Mouse (Mus musculus) neural tube, embryonic 15.5 days (tissue): ENCODE data around the gene Spns2. TPM values are rescaled to one million over a fixed set of nuclear protein-coding genes. Genes with fewer than 3 reads are reported as not detected.

Experiments
- ATAC-seq: fragments of 200-750 bp; cut with Nextera tagmentation; 2 replicates; pipeline ENCODE4 v1.8.0; 2017; ENCODE audit warnings: mild to moderate bottlenecking, moderate TSS enrichment, moderate library complexity; ENCODE audit not compliant: low FRiP score
- H3K27ac ChIP-seq: fragments of 300-500 bp; sonication (generic); replicated peaks from 2 replicates; pipeline ENCODE4 v1.5.1; 2015; ENCODE audit warnings: mild to moderate bottlenecking, inconsistent platforms
- H3K27me3 ChIP-seq: fragments of 300-500 bp; sonication (generic); replicated peaks from 2 replicates; pipeline ENCODE4 v1.6.1; 2015; ENCODE audit warnings: inconsistent platforms
- H3K36me3 ChIP-seq: fragments of 300-500 bp; sonication (generic); 2 replicates; pipeline ENCODE4 v1.6.1; 2015; ENCODE audit warnings: inconsistent platforms
- H3K4me1 ChIP-seq: fragments of 300-500 bp; sonication (generic); 2 replicates; pipeline ENCODE4 v1.6.1; 2015; ENCODE audit warnings: inconsistent platforms
- H3K4me2 ChIP-seq: fragments of 300-500 bp; sonication (generic); 2 replicates; pipeline ENCODE4 v1.6.1; 2015; ENCODE audit warnings: inconsistent platforms, mild to moderate bottlenecking, moderate library complexity
- H3K4me3 ChIP-seq: fragments of 300-500 bp; sonication (generic); replicated peaks from 2 replicates; pipeline ENCODE4 v1.5.1; 2015; ENCODE audit warnings: mild to moderate bottlenecking, inconsistent platforms
- H3K9ac ChIP-seq: fragments of 300-500 bp; sonication (generic); replicated peaks from 2 replicates; pipeline ENCODE4 v1.6.1; 2015; ENCODE audit warnings: mild to moderate bottlenecking, inconsistent platforms
- H3K9me3 ChIP-seq: fragments of 300-500 bp; sonication (generic); replicated peaks from 2 replicates; pipeline ENCODE4 v1.6.1; 2016; ENCODE audit warnings: inconsistent platforms
- WGBS: fragments of 180-500 bp; shearing (Covaris S2); methylation state at CpG from one replicate; pipeline ENCODE4 v1.1.7; 2015; ENCODE audit warnings: mixed read lengths; 5-methylcytosine and 5-hydroxymethylcytosine counted together
- polyA plus RNA-seq: library from polyadenylated mRNA; unstranded; fragments of >200 nt; fragmentation: Nextera tagmentation; extraction: Ambion mirVana; gene quantifications from 2 replicates; pipeline ENCODE4 v1.2.1, GENCODE M21; 2015

Gene Spns2
- polyA plus RNA-seq, 1 experiment from 2014 or later = 12.6 TPM

GRCm38 (mm10) chr11:72471381-72471780 lies 18.3 kb downstream of the Spns2 start:
- H3K9ac ChIP-seq = no peak overlapping the region
- no peak overlapping the region for H3K4me2 ChIP-seq
- 70% methylated on average over 6 of the region's 6 CpGs for WGBS
- H3K4me1 ChIP-seq = peaks cover 36% of the 10 kb centered on the region
- ATAC-seq = no peak
- peaks cover 15% of the 10 kb centered on the region for H3K36me3 ChIP-seq
- H3K27ac ChIP-seq = no peak overlapping the region
- H3K27me3 ChIP-seq = no peaks in the 10 kb centered on the region
- H3K9me3 ChIP-seq = no peaks in the 10 kb centered on the region
- H3K4me3 ChIP-seq = no peak overlapping the region

GRCm38 (mm10) chr11:72470004-72470403 lies 19.7 kb downstream of the Spns2 start:
- Histone ChIP-seq H3K9ac (no peak overlapping the region), H3K4me2 (no peak overlapping the region), H3K36me3 (peaks cover 15% of the 10 kb centered on the region), H3K9me3 (no peaks in the 10 kb centered on the region), H3K4me1 (peaks cover 28% of the 10 kb centered on the region), H3K27ac (no peak overlapping the region), H3K4me3 (no peak overlapping the region), H3K27me3 (no peaks in the 10 kb centered on the region)
- 73% methylated on average over 4 of the region's 4 CpGs for WGBS
- ATAC-seq = no peak

- Histone ChIP-seq H3K4me1 (peaks cover 28% of the 10 kb centered on the region), H3K27me3 (no peaks in the 10 kb centered on the region), H3K4me2 (no peak overlapping the region), H3K4me3 (no peak overlapping the region), H3K9me3 (no peaks in the 10 kb centered on the region), H3K9ac (no peak overlapping the region), H3K27ac (peak overlapping the region; percentile 63), H3K36me3 (peaks cover 11% of the 10 kb centered on the region)
- 29% methylated on average over 5 of the region's 5 CpGs for WGBS
- peak; percentile 56; the same call in 1 of the 2 replicates for ATAC-seq
Observed at GRCm38 (mm10) chr11:72469217-72469616, 20.5 kb downstream of the Spns2 start.

GRCm38 (mm10) chr11:72468525-72468924 lies 21.2 kb downstream of the Spns2 start:
- Histone ChIP-seq H3K4me3 (no peak overlapping the region), H3K36me3 (peaks cover 14% of the 10 kb centered on the region), H3K27ac (peak overlapping the region; percentile 63; the same call in 1 of the 2 replicates), H3K9me3 (no peaks in the 10 kb centered on the region), H3K27me3 (no peaks in the 10 kb centered on the region), H3K9ac (no peak overlapping the region), H3K4me1 (peaks cover 28% of the 10 kb centered on the region), H3K4me2 (no peak overlapping the region)
- 74% methylated on average over 5 of the region's 5 CpGs for WGBS
- ATAC-seq = no peak

GRCm38 (mm10) chr11:72466694-72467507 lies 22.8 kb downstream of the Spns2 start:
- Histone ChIP-seq H3K9me3 (no peaks in the 10 kb centered on the region), H3K4me1 (peaks cover 28% of the 10 kb centered on the region), H3K36me3 (peaks cover 20% of the 10 kb centered on the region), H3K27ac (peak overlapping the region; percentile 48), H3K9ac (no peak overlapping the region), H3K4me2 (no peak overlapping the region), H3K4me3 (no peak overlapping the region), H3K27me3 (no peaks in the 10 kb centered on the region)
- 71% methylated on average over 11 of the region's 11 CpGs for WGBS
- ATAC-seq = no peak

GRCm38 (mm10) chr11:72465978-72466693 lies 23.6 kb downstream of the Spns2 start:
- WGBS = 71% methylated on average over 11 of the region's 11 CpGs
- H3K9ac ChIP-seq = no peak overlapping the region

GRCm38 (mm10) chr11:72464821-72465220 lies 24.9 kb downstream of the Spns2 start:
- Histone ChIP-seq H3K27me3 (no peaks in the 10 kb centered on the region), H3K4me2 (no peak overlapping the region), H3K27ac (no peak overlapping the region), H3K4me1 (peaks cover 21% of the 10 kb centered on the region), H3K9ac (no peak overlapping the region), H3K9me3 (no peaks in the 10 kb centered on the region), H3K4me3 (no peak overlapping the region), H3K36me3 (peaks cover 30% of the 10 kb centered on the region)
- ATAC-seq = no peak
- 57% methylated on average over 3 of the region's 3 CpGs for WGBS

More at GRCm38 (mm10) chr11:72465978-72466693, 23.6 kb downstream of the Spns2 start:
- Histone ChIP-seq H3K9me3 (no peaks in the 10 kb centered on the region), H3K4me3 (no peak overlapping the region), H3K4me2 (no peak overlapping the region), H3K4me1 (peaks cover 28% of the 10 kb centered on the region), H3K27me3 (no peaks in the 10 kb centered on the region), H3K36me3 (peaks cover 25% of the 10 kb centered on the region), H3K27ac (0 out of 2 replicates have a peak overlapping the region, but pooled peaks have one; percentile 30)
- no peak for ATAC-seq

- Histone ChIP-seq H3K4me3 (no peak overlapping the region), H3K4me1 (peaks cover 6% of the 10 kb centered on the region; the same call in 1 of the 2 replicates), H3K9me3 (no peaks in the 10 kb centered on the region), H3K9ac (no peak overlapping the region), H3K36me3 (peaks cover 50% of the 10 kb centered on the region), H3K4me2 (no peak overlapping the region), H3K27me3 (no peaks in the 10 kb centered on the region), H3K27ac (no peak overlapping the region; the same call in 1 of the 2 replicates)
- ATAC-seq = no peak
- 56% methylated on average over 5 of the region's 5 CpGs for WGBS
Observed at GRCm38 (mm10) chr11:72461500-72461981, 28.2 kb downstream of the Spns2 start.

GRCm38 (mm10) chr11:72458502-72458901 lies 31.2 kb downstream of the Spns2 start:
- ATAC-seq = no peak
- Histone ChIP-seq H3K4me3 (no peak overlapping the region), H3K9ac (no peak overlapping the region), H3K27me3 (no peaks in the 10 kb centered on the region), H3K9me3 (no peaks in the 10 kb centered on the region), H3K27ac (no peak overlapping the region), H3K4me2 (no peak overlapping the region), H3K36me3 (peaks cover 59% of the 10 kb centered on the region), H3K4me1 (0 out of 2 replicates have a peak, but pooled peaks cover 3% of the 10 kb centered on the region)
- WGBS = 81% methylated on average over 3 of the region's 3 CpGs

- Histone ChIP-seq H3K36me3 (peaks cover 58% of the 10 kb centered on the region), H3K27ac (no peak overlapping the region), H3K4me1 (0 out of 2 replicates have a peak, but pooled peaks cover 3% of the 10 kb centered on the region), H3K9me3 (no peaks in the 10 kb centered on the region), H3K4me2 (no peak overlapping the region), H3K9ac (no peak overlapping the region), H3K4me3 (no peak overlapping the region), H3K27me3 (no peaks in the 10 kb centered on the region)
- no peak for ATAC-seq
- 79% methylated on average over 12 of the region's 12 CpGs for WGBS
Observed at GRCm38 (mm10) chr11:72457995-72458496, 31.7 kb downstream of the Spns2 start.

GRCm38 (mm10) chr11:72455694-72456093 lies 34.0 kb downstream of the Spns2 start:
- no peak overlapping the region for H3K9ac ChIP-seq
- no peak overlapping the region for H3K4me3 ChIP-seq
- no peak overlapping the region for H3K27ac ChIP-seq
- H3K36me3 ChIP-seq = peaks cover 61% of the 10 kb centered on the region
- WGBS = 28% methylated on average over 5 of the region's 5 CpGs
- H3K9me3 ChIP-seq = no peaks in the 10 kb centered on the region
- no peak overlapping the region for H3K4me2 ChIP-seq
- ATAC-seq = no peak
- H3K4me1 ChIP-seq = 0 out of 2 replicates have a peak, but pooled peaks cover 3% of the 10 kb centered on the region
- H3K27me3 ChIP-seq = no peaks in the 10 kb centered on the region
